ENCODE assay signal across 9 mouse cellular contexts in the genomic region with DNA sequence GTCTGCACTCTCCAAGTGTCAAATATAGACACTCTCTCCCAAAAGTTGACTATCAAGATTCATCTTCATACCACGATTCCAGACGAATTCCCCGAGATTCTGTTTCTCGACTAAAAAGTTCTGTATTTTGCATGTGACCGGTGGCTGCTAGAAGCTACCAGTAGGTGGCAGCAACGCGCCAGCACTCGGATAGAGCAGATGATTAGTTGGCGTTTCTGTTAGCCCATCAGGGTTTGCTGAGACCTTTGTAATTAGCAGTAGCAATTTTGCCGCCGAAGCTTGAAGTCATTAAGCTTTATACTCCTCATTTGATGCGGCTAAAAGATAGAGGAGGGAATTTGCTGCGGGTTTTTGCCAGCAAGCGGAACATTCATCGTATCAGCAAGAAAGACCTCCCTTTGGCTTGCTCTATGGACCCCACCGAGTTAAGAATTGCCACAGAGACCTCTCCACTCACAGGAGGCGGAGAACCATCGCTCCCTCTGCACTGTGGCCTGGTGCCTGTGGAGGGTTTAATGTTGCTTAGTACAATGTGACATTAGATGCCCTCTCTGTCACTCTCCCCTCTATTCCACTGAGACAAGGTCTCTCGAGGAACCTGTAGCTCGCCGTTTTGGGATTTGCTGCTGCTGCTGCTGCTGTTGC. TPM values are rescaled to one million over a fixed set of nuclear protein-coding genes. Genes with fewer than 3 reads are reported as not detected.
DNase-seq lines count a peak whose midpoint lies in the region; ATAC-seq lines count a peak whose summit lies in the region.
"Had no signal": no experiment of that assay in that cellular context is flagged by ENCODE, and none has a peak within 500 bp of the region (broad histone marks: within the 10 kb centered on the region; RNA-seq: fewer than 3 reads in every experiment).

No protein-coding gene starts in this region.

- no peak overlapping the region for H3K9ac ChIP-seq in forebrain, embryonic 15.5 days (replicated peaks)
- no peak overlapping the region for H3K9ac ChIP-seq in forebrain, embryonic 16.5 days (replicated peaks; ENCODE audit: low read depth, low read length)
- no peak overlapping the region for H3K9ac ChIP-seq in hindbrain, embryonic 15.5 days
- H3K9ac ChIP-seq: stomach, embryonic 15.5 days had no signal

- no peaks in the 10 kb centered on the region for H3K9me3 ChIP-seq in forebrain, embryonic 10.5 days
- no peaks in the 10 kb centered on the region for H3K9me3 ChIP-seq in forebrain, embryonic 15.5 days
- H3K9me3 ChIP-seq in forebrain, embryonic 16.5 days (ENCODE audit: control insufficient read depth, low read length), result no peaks in the 10 kb centered on the region
- H3K9me3 ChIP-seq in hindbrain, embryonic 15.5 days, result no peaks in the 10 kb centered on the region
- no peaks in the 10 kb centered on the region for H3K9me3 ChIP-seq in midbrain, embryonic 10.5 days (replicated peaks)
- H3K9me3 ChIP-seq: stomach, embryonic 15.5 days had no signal

- H3K36me3 ChIP-seq in forebrain, embryonic 10.5 days (replicated peaks), result no peaks in the 10 kb centered on the region
- H3K36me3 ChIP-seq in forebrain, embryonic 15.5 days, result no peaks in the 10 kb centered on the region
- no peaks in the 10 kb centered on the region for H3K36me3 ChIP-seq in forebrain, embryonic 16.5 days (ENCODE audit: control insufficient read depth, insufficient read depth)
- no peaks in the 10 kb centered on the region for H3K36me3 ChIP-seq in hindbrain, embryonic 15.5 days
- no peaks in the 10 kb centered on the region for H3K36me3 ChIP-seq in midbrain, embryonic 10.5 days
- H3K36me3 ChIP-seq: stomach, embryonic 15.5 days had no signal

- no peaks in the 10 kb centered on the region; the same call in 1 of the 2 replicates for H3K27me3 ChIP-seq in forebrain, embryonic 10.5 days (ENCODE audit: poor library complexity, severe bottlenecking)
- H3K27me3 ChIP-seq in forebrain, embryonic 15.5 days, result 0 out of 2 replicates have a peak, but pooled peaks cover 3% of the 10 kb centered on the region
- peaks cover 3% of the 10 kb centered on the region; the same call in 1 of the 2 replicates for H3K27me3 ChIP-seq in forebrain, embryonic 16.5 days (replicated peaks; ENCODE audit: control insufficient read depth, insufficient read depth, low read length)
- 0 out of 2 replicates have a peak, but pooled peaks cover 2% of the 10 kb centered on the region for H3K27me3 ChIP-seq in hindbrain, embryonic 15.5 days
- H3K27me3 ChIP-seq in midbrain, embryonic 10.5 days (ENCODE audit: low read depth, poor library complexity, severe bottlenecking), result peaks cover 6% of the 10 kb centered on the region
- H3K27me3 ChIP-seq: stomach, embryonic 15.5 days had no signal

- ATAC-seq in forebrain, embryonic 15.5 days (replicated peaks), result no peak; the same call in 1 of the 2 replicates
- 0 out of 2 replicates have a peak, but pooled peaks have one; percentile 36 for ATAC-seq in cerebellum, adult (ENCODE audit: insufficient number of reproducible peaks, low FRiP score, low TSS enrichment)
- ATAC-seq in forebrain, embryonic 16.5 days, result peak; percentile 71; the same call in 1 of the 2 replicates
- peak; percentile 87 for ATAC-seq in hindbrain, embryonic 15.5 days (ENCODE audit: low FRiP score, low read depth)

- 0 out of 2 replicates have a peak, but pooled peaks cover 5% of the 10 kb centered on the region for H3K4me1 ChIP-seq in forebrain, embryonic 10.5 days
- H3K4me1 ChIP-seq in forebrain, embryonic 15.5 days, result no peaks in the 10 kb centered on the region
- H3K4me1 ChIP-seq in forebrain, embryonic 16.5 days (replicated peaks; ENCODE audit: control insufficient read depth, insufficient read depth, low read length), result no peaks in the 10 kb centered on the region
- peaks cover 4% of the 10 kb centered on the region; the same call in 1 of the 2 replicates for H3K4me1 ChIP-seq in hindbrain, embryonic 15.5 days (replicated peaks)
- no peaks in the 10 kb centered on the region for H3K4me1 ChIP-seq in midbrain, embryonic 10.5 days
- H3K4me1 ChIP-seq: stomach, embryonic 15.5 days had no signal

- H3K4me3 ChIP-seq in forebrain, embryonic 10.5 days, result no peak overlapping the region
- no peak overlapping the region for H3K4me3 ChIP-seq in forebrain, embryonic 15.5 days
- no peak overlapping the region for H3K4me3 ChIP-seq in forebrain, embryonic 16.5 days (replicated peaks; ENCODE audit: low read length)
- no peak overlapping the region for H3K4me3 ChIP-seq in hindbrain, embryonic 15.5 days
- no peak overlapping the region for H3K4me3 ChIP-seq in midbrain, embryonic 10.5 days
- H3K4me3 ChIP-seq: stomach, embryonic 15.5 days had no signal

- 33% methylated on average over 21 of the region's 21 CpGs for WGBS in forebrain, embryonic 10.5 days
- WGBS in forebrain, embryonic 15.5 days, result 24% methylated on average over 21 of the region's 21 CpGs
- whole genome bisulfite sequencing in forebrain, embryonic 16.5 days, result 24% methylated on average over 21 of the region's 21 CpGs
- WGBS in hindbrain, embryonic 15.5 days, result 25% methylated on average over 21 of the region's 21 CpGs
- 35% methylated on average over 21 of the region's 21 CpGs for WGBS in midbrain, embryonic 10.5 days

- H3K27ac ChIP-seq in forebrain, embryonic 10.5 days, result no peak overlapping the region
- no peak overlapping the region for H3K27ac ChIP-seq in forebrain, embryonic 15.5 days (replicated peaks)
- no peak overlapping the region for H3K27ac ChIP-seq in forebrain, embryonic 16.5 days (ENCODE audit: low read length)
- H3K27ac ChIP-seq in hindbrain, embryonic 15.5 days (replicated peaks), result peak overlapping the region; percentile 60
- no peak overlapping the region for H3K27ac ChIP-seq in midbrain, embryonic 10.5 days (replicated peaks)
- H3K27ac ChIP-seq: stomach, embryonic 15.5 days had no signal

- peak; percentile 72 for DNase-seq in forebrain, embryonic 10.5 days (ENCODE audit: extremely low spot score, low spot score)
- DNase-seq in left cerebral cortex, adult 9 months (ENCODE audit: low spot score in 2 of 2), result peak; percentile 11 to 64
- peak; percentile 73 for DNase-seq in midbrain, embryonic 10.5 days (ENCODE audit: low spot score)
- DNase-seq in skeletal muscle tissue, adult 2 months (ENCODE audit: low read depth, low spot score), result peak; percentile 31

- H3K4me2 ChIP-seq in forebrain, embryonic 15.5 days (replicated peaks), result no peak overlapping the region
- no peak overlapping the region for H3K4me2 ChIP-seq in forebrain, embryonic 16.5 days (ENCODE audit: low read length)
- H3K4me2 ChIP-seq in hindbrain, embryonic 15.5 days, result peak overlapping the region; percentile 33
- H3K4me2 ChIP-seq: stomach, embryonic 15.5 days had no signal

RNA-seq across cellular contexts. Expression of a gene that starts 50.6 kb away (rescaled TPM):
- not detected in 2 replicates for polyA plus RNA-seq in forebrain, embryonic 10.5 days (2016; fragmentation: Nextera tagmentation; extraction: Ambion mirVana)
- 0.04 TPM in 1 of 2 replicates, not detected in the other for polyA plus RNA-seq in forebrain, embryonic 15.5 days (2015; fragmentation: Nextera tagmentation; extraction: Ambion mirVana)
- polyA plus RNA-seq in forebrain, embryonic 16.5 days (2015; fragmentation: Nextera tagmentation; extraction: Ambion mirVana), result not detected in 2 replicates
- polyA plus RNA-seq in hindbrain, embryonic 15.5 days (2015; fragmentation: Nextera tagmentation; extraction: Ambion mirVana), result 0.12 and 0.14 TPM in 2 replicates
- polyA plus RNA-seq in midbrain, embryonic 10.5 days (2016; fragmentation: Nextera tagmentation; extraction: Ambion mirVana), result 0.01 TPM in 2 replicates
